In the genomic region with DNA sequence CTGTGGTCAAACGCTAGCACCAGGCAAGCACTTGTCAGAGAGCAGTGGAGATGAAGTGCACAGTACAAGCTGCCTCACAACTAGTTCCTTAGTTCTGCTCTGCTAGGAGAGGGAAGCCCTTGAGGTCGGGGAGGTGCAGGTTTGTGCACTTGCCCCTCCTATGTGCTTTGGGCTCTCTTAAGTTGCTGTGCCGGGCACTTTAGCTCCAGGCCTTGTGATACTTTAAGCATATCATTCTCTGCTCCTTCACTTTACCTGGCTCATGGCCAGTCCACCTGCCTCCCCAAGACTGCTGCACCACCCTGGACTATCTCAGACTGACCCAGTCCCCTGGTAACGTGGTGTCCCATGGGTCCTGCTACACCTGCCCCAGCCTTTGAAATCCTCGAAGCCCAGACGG, we compare ENCODE assay signal across 15 mouse cellular contexts. TPM values are rescaled to one million over a fixed set of nuclear protein-coding genes. Genes with fewer than 3 reads are reported as not detected.
DNase-seq lines count a peak whose midpoint lies in the region; ATAC-seq and TF ChIP-seq lines count a peak whose summit lies in the region.
"Had no signal": no experiment of that assay in that cellular context is flagged by ENCODE, and none has a peak within 500 bp of the region (broad histone marks: within the 10 kb centered on the region; RNA-seq: fewer than 3 reads in every experiment).

No protein-coding gene starts in this region.

- no peak overlapping the region for H3K4me2 ChIP-seq in hindbrain, embryonic 13.5 days
- H3K4me2 ChIP-seq in hindbrain, embryonic 16.5 days (ENCODE audit: low read length) = no peak overlapping the region
- no peak overlapping the region for H3K4me2 ChIP-seq in forebrain, embryonic 12.5 days
- H3K4me2 ChIP-seq: embryonic facial prominence, embryonic 12.5 days; forebrain, embryonic 13.5 days had no signal

- no peak overlapping the region for H3K9ac ChIP-seq in hindbrain, embryonic 13.5 days
- H3K9ac ChIP-seq in hindbrain, embryonic 16.5 days (ENCODE audit: low read depth, low read length) = no peak overlapping the region
- no peak overlapping the region for H3K9ac ChIP-seq in forebrain, embryonic 12.5 days
- H3K9ac ChIP-seq: embryonic facial prominence, embryonic 12.5 days; forebrain, embryonic 13.5 days; liver, embryonic 14.5 days had no signal

- H3K36me3 ChIP-seq in hindbrain, embryonic 13.5 days = no peaks in the 10 kb centered on the region
- no peaks in the 10 kb centered on the region for H3K36me3 ChIP-seq in hindbrain, embryonic 16.5 days (ENCODE audit: control insufficient read depth, insufficient read depth, low read length)
- no peaks in the 10 kb centered on the region for H3K36me3 ChIP-seq in forebrain, embryonic 12.5 days (replicated peaks)
- H3K36me3 ChIP-seq: embryonic facial prominence, embryonic 12.5 days had no signal

- 77% methylated on average over 6 of the region's 6 CpGs for WGBS in hindbrain, embryonic 13.5 days
- 73% methylated on average over 6 of the region's 6 CpGs for WGBS in hindbrain, embryonic 16.5 days
- 67% methylated on average over 6 of the region's 6 CpGs for WGBS in lung, adult 2 months
- WGBS in forebrain, embryonic 12.5 days = 77% methylated on average over 6 of the region's 6 CpGs

- H3K27me3 ChIP-seq in hindbrain, embryonic 13.5 days = no peaks in the 10 kb centered on the region
- no peaks in the 10 kb centered on the region for H3K27me3 ChIP-seq in hindbrain, embryonic 16.5 days (replicated peaks; ENCODE audit: control insufficient read depth, insufficient read depth, low read length)
- H3K27me3 ChIP-seq in forebrain, embryonic 12.5 days = no peaks in the 10 kb centered on the region
- H3K27me3 ChIP-seq: embryonic facial prominence, embryonic 12.5 days; forebrain, embryonic 13.5 days; Patski had no signal

- no peak for TF ChIP-seq POLR2A in bone marrow macrophage, adult 2 months (IDR thresholded peaks at IDR 0.05; ENCODE audit: borderline replicate concordance, low read depth, low read length)
- no peak for TF ChIP-seq POLR2A in lung, adult 2 months (IDR thresholded peaks at IDR 0.05; ENCODE audit: borderline replicate concordance, extremely low read depth, low read depth, low read length)

- ATAC-seq in hindbrain, embryonic 13.5 days (ENCODE audit: low FRiP score) = no peak
- ATAC-seq in hindbrain, embryonic 16.5 days = no peak
- ATAC-seq in megakaryocyte, adult 5-6 weeks (ENCODE audit: poor library complexity, severe bottlenecking) = peak; percentile 16; the same call in 1 of the 2 replicates
- ATAC-seq in forebrain, embryonic 12.5 days (ENCODE audit: low FRiP score) = no peak
- ATAC-seq: forebrain, embryonic 13.5 days; Patski had no signal

- 0 out of 2 replicates have a peak overlapping the region, but pooled peaks have one; percentile 20 for H3K27ac ChIP-seq in hindbrain, embryonic 13.5 days
- no peak overlapping the region for H3K27ac ChIP-seq in hindbrain, embryonic 16.5 days (ENCODE audit: low read depth, low read length)
- H3K27ac ChIP-seq in bone marrow macrophage, adult 2 months (ENCODE audit: insufficient read depth, low read depth, low read length) = peak overlapping the region; percentile 89
- H3K27ac ChIP-seq in forebrain, embryonic 12.5 days = no peak overlapping the region
- H3K27ac ChIP-seq: embryonic facial prominence, embryonic 12.5 days; forebrain, embryonic 13.5 days; hindbrain, embryonic 10.5 days; liver, embryonic 14.5 days had no signal

- TF ChIP-seq CTCF in bone marrow macrophage, adult 2 months (IDR thresholded peaks at IDR 0.05; ENCODE audit: low read depth, low read length) = no peak
- no peak for TF ChIP-seq CTCF in lung, adult 2 months (IDR thresholded peaks at IDR 0.05; ENCODE audit: insufficient read depth, low read length)

- DNase-seq in lung, adult 2 months = peak; percentile 60
- DNase-seq in urinary bladder, adult 18-20 months (ENCODE audit: low spot score in 2 of 2) = no peak
- DNase-seq: cerebellum, postnatal 14 days; gastrocnemius, postnatal 10 days; kidney, adult 2 months had no signal

- peaks cover 67% of the 10 kb centered on the region for H3K4me1 ChIP-seq in hindbrain, embryonic 13.5 days (replicated peaks)
- peaks cover 29% of the 10 kb centered on the region for H3K4me1 ChIP-seq in hindbrain, embryonic 16.5 days (ENCODE audit: control insufficient read depth, insufficient read depth, low read depth, low read length)
- H3K4me1 ChIP-seq in bone marrow macrophage, adult 2 months (ENCODE audit: control insufficient read depth, insufficient read depth, low read length) = peaks cover 93% of the 10 kb centered on the region
- H3K4me1 ChIP-seq in lung, adult 2 months (ENCODE audit: control insufficient read depth, insufficient read depth, low read length) = peaks cover 50% of the 10 kb centered on the region
- peaks cover 33% of the 10 kb centered on the region for H3K4me1 ChIP-seq in forebrain, embryonic 12.5 days

- H3K4me3 ChIP-seq in hindbrain, embryonic 13.5 days = no peak overlapping the region
- no peak overlapping the region for H3K4me3 ChIP-seq in hindbrain, embryonic 16.5 days (ENCODE audit: low read length)
- no peak overlapping the region for H3K4me3 ChIP-seq in bone marrow macrophage, adult 2 months (ENCODE audit: insufficient read depth, low read length)
- H3K4me3 ChIP-seq in lung, adult 2 months (replicated peaks; ENCODE audit: extremely low read depth, low read depth, low read length) = no peak overlapping the region
- no peak overlapping the region for H3K4me3 ChIP-seq in forebrain, embryonic 12.5 days (replicated peaks)
- H3K4me3 ChIP-seq: embryonic facial prominence, embryonic 12.5 days; forebrain, embryonic 13.5 days; hindbrain, embryonic 10.5 days had no signal

- H3K9me3 ChIP-seq in hindbrain, embryonic 13.5 days = no peaks in the 10 kb centered on the region
- H3K9me3 ChIP-seq in hindbrain, embryonic 16.5 days (ENCODE audit: control insufficient read depth, low read length) = no peaks in the 10 kb centered on the region
- H3K9me3 ChIP-seq in forebrain, embryonic 12.5 days = no peaks in the 10 kb centered on the region
- H3K9me3 ChIP-seq: embryonic facial prominence, embryonic 12.5 days; forebrain, embryonic 13.5 days; hindbrain, embryonic 10.5 days had no signal

RNA-seq across cellular contexts. Expression of gene Ptpn1, which starts 16.2 kb away (rescaled TPM):
- 96.3 and 98.0 TPM in 2 replicates for polyA plus RNA-seq in hindbrain, embryonic 13.5 days (2015; fragmentation: Nextera tagmentation; extraction: Ambion mirVana)
- polyA plus RNA-seq in hindbrain, embryonic 16.5 days (2015; fragmentation: Nextera tagmentation; extraction: Ambion mirVana) = 64.8 and 69.2 TPM in 2 replicates
- polyA plus RNA-seq in bone marrow macrophage, adult 2 months (2012; ENCODE audit: insufficient read depth, insufficient read length, missing spikeins) = 84.4 and 94.5 TPM in 2 replicates
- polyA plus RNA-seq in lung, adult 2 months (2012; rRNA removed) = 65.9 and 69.9 TPM in 2 replicates
- 49.1 and 54.8 TPM in 2 replicates for total RNA-seq in megakaryocyte, adult 5-6 weeks (2015)
- total RNA-seq in megakaryocyte, adult 5-6 weeks (2017) = 145 and 151 TPM in 2 replicates
- polyA plus RNA-seq in forebrain, embryonic 12.5 days (2016; fragmentation: Nextera tagmentation; extraction: Ambion mirVana) = 94.1 and 104 TPM in 2 replicates

Comparison
In these comparisons a context has a peak if more than half of its experiments do, and no peak if none do; other contexts are left out.
1. H3K27ac ChIP-seq: peak in hindbrain, embryonic 13.5 days (single experiment) and bone marrow macrophage, adult 2 months (single experiment); none in hindbrain, embryonic 16.5 days (single experiment) and forebrain, embryonic 12.5 days (single experiment).